16 mouse cellular contexts compared by ENCODE assay signal in genomic region chr16:26982112-26982511, GRCm38 (mm10). TPM values are rescaled to one million over a fixed set of nuclear protein-coding genes. Genes with fewer than 3 reads are reported as not detected.
DNase-seq lines count a peak whose midpoint lies in the region; ATAC-seq and TF ChIP-seq lines count a peak whose summit lies in the region.
"Had no signal": no experiment of that assay in that cellular context is flagged by ENCODE, and none has a peak within 500 bp of the region (broad histone marks: within the 10 kb centered on the region; RNA-seq: fewer than 3 reads in every experiment).

No protein-coding gene starts in this region.

- H3K9ac ChIP-seq in forebrain, embryonic 14.5 days (ENCODE audit: low read length) = no peak overlapping the region
- H3K9ac ChIP-seq in forebrain, embryonic 13.5 days = no peak overlapping the region
- no peak overlapping the region for H3K9ac ChIP-seq in liver, adult 2 months (ENCODE audit: low read depth, low read length)
- H3K9ac ChIP-seq in liver, embryonic 11.5 days (ENCODE audit: low read depth, low read length) = no peak overlapping the region
- H3K9ac ChIP-seq: limb, embryonic 15.5 days; neural tube, embryonic 15.5 days had no signal

- H3K27ac ChIP-seq in forebrain, embryonic 14.5 days (ENCODE audit: low read depth, low read length) = no peak overlapping the region
- no peak overlapping the region for H3K27ac ChIP-seq in forebrain, embryonic 13.5 days
- no peak overlapping the region for H3K27ac ChIP-seq in liver, adult 2 months (replicated peaks; ENCODE audit: insufficient read depth, low read depth, low read length)
- no peak overlapping the region for H3K27ac ChIP-seq in liver, embryonic 11.5 days (ENCODE audit: low read depth, low read length)
- H3K27ac ChIP-seq: limb, embryonic 15.5 days; neural tube, embryonic 15.5 days had no signal

- no peaks in the 10 kb centered on the region for H3K27me3 ChIP-seq in forebrain, embryonic 14.5 days (replicated peaks; ENCODE audit: control insufficient read depth, insufficient read depth, low read length)
- no peaks in the 10 kb centered on the region for H3K27me3 ChIP-seq in forebrain, embryonic 13.5 days
- H3K27me3 ChIP-seq in liver, adult 2 months (ENCODE audit: control insufficient read depth, insufficient read depth, low read length) = no peaks in the 10 kb centered on the region
- H3K27me3 ChIP-seq in liver, embryonic 11.5 days (replicated peaks; ENCODE audit: control insufficient read depth, insufficient read depth, low read length) = no peaks in the 10 kb centered on the region
- H3K27me3 ChIP-seq in E14TG2a.4 (ENCODE audit: insufficient read depth, low read length) = no peaks in the 10 kb centered on the region
- H3K27me3 ChIP-seq: limb, embryonic 15.5 days; neural tube, embryonic 15.5 days had no signal

- H3K79me2 ChIP-seq in liver, adult 2 months (ENCODE audit: control insufficient read depth, insufficient read depth, low read length) = no peaks in the 10 kb centered on the region

- H3K4me2 ChIP-seq in forebrain, embryonic 14.5 days (ENCODE audit: low read length) = no peak overlapping the region
- no peak overlapping the region for H3K4me2 ChIP-seq in forebrain, embryonic 13.5 days
- H3K4me2 ChIP-seq in liver, embryonic 11.5 days = no peak overlapping the region
- H3K4me2 ChIP-seq: limb, embryonic 15.5 days; neural tube, embryonic 15.5 days had no signal

- no peak overlapping the region for H3K4me3 ChIP-seq in forebrain, embryonic 14.5 days (ENCODE audit: low read depth, low read length)
- no peak overlapping the region for H3K4me3 ChIP-seq in forebrain, embryonic 13.5 days
- no peak overlapping the region for H3K4me3 ChIP-seq in liver, adult 2 months (ENCODE audit: insufficient read depth, low read depth, low read length)
- H3K4me3 ChIP-seq in liver, embryonic 11.5 days (ENCODE audit: low read depth, low read length) = no peak overlapping the region
- H3K4me3 ChIP-seq in E14TG2a.4 (replicated peaks; ENCODE audit: low read length) = no peak overlapping the region
- H3K4me3 ChIP-seq: limb, embryonic 15.5 days; neural tube, embryonic 15.5 days had no signal

- no peak for TF ChIP-seq POLR2A in liver, adult 2 months (IDR thresholded peaks at IDR 0.05; ENCODE audit: extremely low read depth, insufficient read depth, low read length)

- no peaks in the 10 kb centered on the region for H3K4me1 ChIP-seq in forebrain, embryonic 14.5 days (ENCODE audit: control insufficient read depth, insufficient read depth, low read length)
- no peaks in the 10 kb centered on the region for H3K4me1 ChIP-seq in forebrain, embryonic 13.5 days
- H3K4me1 ChIP-seq in liver, adult 2 months (ENCODE audit: control insufficient read depth, insufficient read depth, low read length) = no peaks in the 10 kb centered on the region
- H3K4me1 ChIP-seq in liver, embryonic 11.5 days (replicated peaks; ENCODE audit: control insufficient read depth, insufficient read depth, low read length) = no peaks in the 10 kb centered on the region
- H3K4me1 ChIP-seq in E14TG2a.4 (replicated peaks; ENCODE audit: low read depth, low read length) = no peaks in the 10 kb centered on the region
- H3K4me1 ChIP-seq: limb, embryonic 15.5 days; neural tube, embryonic 15.5 days had no signal

- WGBS in forebrain, embryonic 14.5 days = 33% methylated on average over 3 of the region's 3 CpGs
- 37% methylated on average over 3 of the region's 3 CpGs for WGBS in forebrain, embryonic 13.5 days
- 37% methylated on average over 3 of the region's 3 CpGs for WGBS in liver, adult 2 months
- 33% methylated on average over 3 of the region's 3 CpGs for WGBS in liver, embryonic 11.5 days

- no peak for TF ChIP-seq CTCF in liver, adult 2 months (IDR thresholded peaks at IDR 0.05; ENCODE audit: low read depth, low read length)
- peak; percentile 63 for TF ChIP-seq CTCF in E14TG2a.4 (conservative IDR thresholded peaks at IDR 0.05; ENCODE audit: low read length)

- H3K9me3 ChIP-seq in forebrain, embryonic 14.5 days (replicated peaks; ENCODE audit: control insufficient read depth, low read length) = no peaks in the 10 kb centered on the region
- H3K9me3 ChIP-seq in forebrain, embryonic 13.5 days (replicated peaks) = no peaks in the 10 kb centered on the region
- H3K9me3 ChIP-seq in liver, embryonic 11.5 days (ENCODE audit: control insufficient read depth, low read length) = no peaks in the 10 kb centered on the region
- H3K9me3 ChIP-seq in E14TG2a.4 (ENCODE audit: low read length) = no peaks in the 10 kb centered on the region
- H3K9me3 ChIP-seq: limb, embryonic 15.5 days; neural tube, embryonic 15.5 days had no signal

- DNase-seq in forebrain, embryonic 14.5 days (ENCODE audit: low spot score) = peak; percentile 37
- peak; percentile 8 for DNase-seq in liver, adult 2 months (ENCODE audit: extremely low read depth, low read depth, low spot score)
- no peak for DNase-seq in liver, embryonic 11.5 days (ENCODE audit: low spot score)
- peak; percentile 39 for DNase-seq in embryo, embryonic 11 days
- no peak for DNase-seq in cerebellum, adult 11-12 months
- DNase-seq in layer of hippocampus, adult 9-11 months = no peak
- DNase-seq: cerebellum, postnatal 36 days; gastrocnemius, postnatal 36 days; heart, postnatal 14 days; kidney, adult 18-20 months had no signal

- H3K36me3 ChIP-seq in forebrain, embryonic 14.5 days (ENCODE audit: control insufficient read depth, insufficient read depth, low read length) = no peaks in the 10 kb centered on the region
- no peaks in the 10 kb centered on the region for H3K36me3 ChIP-seq in forebrain, embryonic 13.5 days (ENCODE audit: poor library complexity, severe bottlenecking)
- H3K36me3 ChIP-seq in liver, adult 2 months (ENCODE audit: control insufficient read depth, insufficient read depth, low read length) = no peaks in the 10 kb centered on the region
- H3K36me3 ChIP-seq in liver, embryonic 11.5 days (ENCODE audit: control insufficient read depth, insufficient read depth, low read length) = no peaks in the 10 kb centered on the region
- no peaks in the 10 kb centered on the region for H3K36me3 ChIP-seq in E14TG2a.4 (ENCODE audit: insufficient read depth, low read length)
- H3K36me3 ChIP-seq: limb, embryonic 15.5 days; neural tube, embryonic 15.5 days had no signal

- ATAC-seq in forebrain, embryonic 14.5 days = no peak
- ATAC-seq in forebrain, embryonic 13.5 days = no peak
- ATAC-seq in liver, embryonic 11.5 days (replicated peaks; ENCODE audit: low FRiP score) = no peak
- ATAC-seq: midbrain, embryonic 16.5 days had no signal

RNA-seq across cellular contexts. Expression of gene Gmnc, which starts 9.3 kb away (rescaled TPM):
- 0.27 and 0.47 TPM in 2 replicates for polyA plus RNA-seq in forebrain, embryonic 14.5 days (2014; fragmentation: Nextera tagmentation; extraction: Ambion mirVana)
- 0.36 and 0.92 TPM in 2 replicates for polyA plus RNA-seq in forebrain, embryonic 13.5 days (2015; fragmentation: Nextera tagmentation; extraction: Ambion mirVana)
- not detected in 2 replicates for total RNA-seq in liver, adult 2 months (2014; rRNA removed)
- not detected in 2 replicates for polyA plus RNA-seq in liver, adult 2 months (2012; rRNA removed)
- not detected in 2 replicates for polyA plus RNA-seq in liver, embryonic 11.5 days (2014; fragmentation: Nextera tagmentation; extraction: Ambion mirVana)
- total RNA-seq: gastrocnemius, postnatal 36 days had no signal
- polyA plus RNA-seq: C2C12 had no signal

Comparison
In these comparisons a context has a peak if more than half of its experiments do, and no peak if none do; other contexts are left out.
1. DNase-seq: peak in forebrain, embryonic 14.5 days (single experiment), liver, adult 2 months (single experiment) and embryo, embryonic 11 days (single experiment); none in liver, embryonic 11.5 days (single experiment), cerebellum, adult 11-12 months (single experiment) and layer of hippocampus, adult 9-11 months (single experiment).